Mouse (Mus musculus) B cell, adult 2 months (primary cell): ENCODE results near the gene Fbln5.

ENCODE experiments used
- DNase-seq, 2 experiments: peaks; one replicate each; pipeline ENCODE4 v3.0.0; 2022

Gene Fbln5

GRCm38 (mm10) chr12:101818608-101819370 lies at the start of gene Fbln5:
Fbln5 (minus strand) TSS chr12:101819055.
- DNase-seq, result peak; percentile 3 to 4

GRCm38 (mm10) chr12:101862286-101862964 lies 43.6 kb upstream of the Fbln5 start:
- no peak for DNase-seq

- DNase-seq, result no peak
Measured at GRCm38 (mm10) chr12:101860256-101860655, 41.4 kb upstream of the Fbln5 start.

DNA sequence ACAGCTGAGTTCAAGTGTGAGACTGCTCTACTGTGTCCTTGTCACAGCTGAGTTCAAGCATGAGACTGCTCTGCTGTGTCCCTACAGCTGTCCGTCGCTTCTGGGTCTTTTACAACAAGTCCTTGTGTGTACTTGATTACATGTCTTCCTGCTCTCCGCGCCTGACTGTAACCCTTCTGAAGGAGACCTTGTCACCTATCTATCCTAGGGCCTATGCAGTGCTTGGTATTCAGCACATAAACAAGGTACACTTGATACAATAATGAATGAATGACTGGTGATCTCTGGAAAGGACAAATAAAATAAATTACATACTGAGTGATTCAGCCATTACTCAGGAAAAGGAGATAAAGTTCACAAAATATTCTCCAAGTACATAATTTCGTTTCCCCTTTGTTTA lies 39.2 kb upstream of the Fbln5 start:
- DNase-seq, result no peak

- DNase-seq, result no peak
Measured at GRCm38 (mm10) chr12:101854336-101854735, 35.5 kb upstream of the Fbln5 start.

DNA sequence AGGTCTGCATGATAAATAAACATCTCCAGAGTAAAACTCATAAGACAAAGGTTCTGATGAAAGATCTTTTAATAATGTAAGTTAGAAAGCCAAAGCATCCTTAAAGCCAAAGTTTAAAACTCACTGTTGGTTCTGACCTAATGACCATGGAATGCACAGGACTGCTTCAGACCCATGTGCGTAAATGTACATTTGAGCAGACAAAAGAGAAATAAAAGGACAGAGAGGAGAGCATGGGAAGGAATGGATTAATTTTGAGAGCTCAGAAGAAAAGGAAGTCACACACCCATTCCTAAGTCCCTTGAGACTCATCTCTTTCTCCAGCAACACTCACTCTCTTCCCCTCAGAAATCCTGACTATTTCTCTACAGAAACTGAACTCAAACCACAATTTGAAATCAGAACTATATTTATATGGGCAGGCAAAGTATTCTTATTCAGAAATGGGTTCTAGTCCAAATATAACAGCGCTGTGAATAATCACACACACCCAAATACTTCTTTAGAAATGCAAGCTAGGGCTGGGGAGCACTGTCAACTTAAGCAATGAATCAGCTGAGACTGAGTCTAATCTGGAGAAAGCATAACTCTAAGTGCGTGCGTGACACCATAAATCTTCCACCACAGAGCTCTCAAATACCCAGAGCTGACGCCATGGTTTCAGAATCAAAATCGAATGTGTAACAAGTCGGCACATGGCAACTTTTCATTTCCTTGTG lies 33.1 kb upstream of the Fbln5 start:
- DNase-seq, result no peak

DNA sequence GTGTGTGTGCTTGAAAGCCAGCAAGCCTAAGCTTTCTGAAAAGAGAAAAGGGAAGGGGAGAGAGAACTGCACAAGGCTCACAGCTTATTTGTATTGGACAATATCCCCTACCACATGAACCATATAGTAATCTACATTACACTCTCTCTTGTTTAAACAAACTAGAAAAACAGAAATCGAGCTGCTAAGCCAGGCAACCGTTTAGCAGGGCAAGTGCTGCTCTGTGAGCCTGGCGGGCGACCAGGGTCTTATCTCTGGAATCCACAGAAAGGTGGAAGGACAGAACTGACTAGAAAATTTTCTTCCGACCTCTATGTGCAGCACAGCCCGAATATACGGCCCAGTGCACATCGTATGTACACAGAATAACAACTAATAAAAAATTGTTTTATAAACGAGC lies 32.5 kb upstream of the Fbln5 start:
- DNase-seq, result no peak

- DNase-seq, result no peak
Measured at GRCm38 (mm10) chr12:101836546-101837274, 17.9 kb upstream of the Fbln5 start.

DNA sequence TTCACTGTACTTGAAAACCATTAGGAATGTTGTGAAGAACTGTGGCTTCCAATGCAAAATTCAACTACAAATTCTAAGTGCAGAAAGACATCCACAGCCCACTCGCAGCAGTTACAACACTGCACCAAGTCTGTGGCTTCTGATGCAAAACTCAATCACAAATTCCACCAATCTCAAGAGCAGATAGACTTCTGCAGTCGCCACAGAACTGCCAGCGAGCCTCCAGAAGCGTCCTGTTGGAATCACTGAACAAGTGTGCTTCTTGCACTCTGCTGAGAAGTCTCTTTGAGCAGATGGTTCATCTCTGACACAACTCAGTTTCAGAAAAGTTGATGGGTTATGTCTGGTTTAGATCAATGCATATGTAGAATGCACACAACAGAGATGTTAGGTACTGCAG lies 15.9 kb upstream of the Fbln5 start:
- DNase-seq, result no peak

GRCm38 (mm10) chr12:101833776-101834175 lies 14.9 kb upstream of the Fbln5 start:
- no peak for DNase-seq

- no peak for DNase-seq
Measured at GRCm38 (mm10) chr12:101833115-101833506, 14.3 kb upstream of the Fbln5 start.

DNA sequence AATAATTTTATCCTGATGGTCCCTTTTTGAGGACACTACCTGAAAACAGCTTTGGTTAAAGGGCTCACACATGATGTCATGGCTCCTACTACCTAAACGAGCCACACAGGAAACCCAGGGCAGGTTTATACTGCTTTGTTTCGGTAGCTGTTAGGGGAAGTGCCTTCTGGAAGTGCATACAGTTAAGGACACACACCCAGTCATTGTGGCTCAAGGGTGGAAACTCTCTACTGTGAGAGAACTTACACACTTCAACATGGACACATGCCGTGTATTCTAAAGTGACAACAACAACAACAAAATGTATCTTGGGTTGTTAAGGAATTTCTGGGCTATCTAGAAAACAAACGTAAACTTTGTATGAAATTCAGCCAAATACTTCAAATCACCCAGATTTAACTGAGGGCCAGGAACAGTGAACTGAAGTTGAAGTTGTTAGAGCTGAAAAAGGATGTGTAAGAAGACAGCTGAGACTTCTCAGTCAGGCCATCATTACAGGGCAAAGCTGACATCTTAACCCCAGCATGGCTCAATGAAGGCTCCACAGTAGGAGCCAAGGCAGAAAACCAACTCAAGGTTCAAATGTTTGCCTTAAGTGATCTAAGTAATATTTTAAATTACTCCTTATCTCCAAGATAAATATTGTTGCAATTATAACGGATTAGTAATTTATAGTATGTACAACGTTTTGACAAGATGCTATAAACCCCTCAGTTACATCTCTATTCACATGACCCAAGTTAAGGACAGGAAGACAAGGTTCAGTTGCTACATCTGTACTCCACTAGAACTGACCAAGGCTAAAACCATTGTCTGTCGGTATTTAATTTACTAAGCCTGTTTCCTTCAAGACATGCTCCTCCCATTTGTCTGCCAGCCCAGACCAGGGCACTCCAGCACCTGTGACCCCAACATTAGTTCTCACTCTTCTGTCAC lies 13.6 kb upstream of the Fbln5 start:
- no peak for DNase-seq

GRCm38 (mm10) chr12:101831221-101831620 lies 12.4 kb upstream of the Fbln5 start:
- DNase-seq, result no peak

GRCm38 (mm10) chr12:101823161-101823560 lies 4.3 kb upstream of the Fbln5 start:
- DNase-seq, result no peak

GRCm38 (mm10) chr12:101821596-101821995 lies 2.7 kb upstream of the Fbln5 start:
- DNase-seq, result no peak

DNA sequence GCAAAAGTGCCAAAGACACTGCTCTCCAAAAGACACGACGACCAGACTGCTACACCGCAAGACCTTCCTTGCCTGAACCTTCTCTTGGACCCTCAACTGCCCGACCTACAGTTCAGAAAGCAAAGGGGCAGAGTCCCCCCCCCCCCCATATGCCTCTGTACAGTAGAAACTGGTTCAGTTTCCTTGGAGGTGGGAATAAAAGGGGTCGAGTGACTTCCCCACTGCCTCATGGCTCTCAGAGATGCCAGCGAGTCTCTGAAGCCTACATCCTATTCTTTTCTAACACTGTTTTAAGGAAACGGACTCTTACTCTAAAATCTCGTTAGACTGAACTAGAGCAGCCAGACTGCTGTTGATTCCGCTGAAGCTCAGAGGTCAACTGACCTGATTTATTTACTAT lies 715 bp upstream of the Fbln5 start:
- DNase-seq, result no peak

DNA sequence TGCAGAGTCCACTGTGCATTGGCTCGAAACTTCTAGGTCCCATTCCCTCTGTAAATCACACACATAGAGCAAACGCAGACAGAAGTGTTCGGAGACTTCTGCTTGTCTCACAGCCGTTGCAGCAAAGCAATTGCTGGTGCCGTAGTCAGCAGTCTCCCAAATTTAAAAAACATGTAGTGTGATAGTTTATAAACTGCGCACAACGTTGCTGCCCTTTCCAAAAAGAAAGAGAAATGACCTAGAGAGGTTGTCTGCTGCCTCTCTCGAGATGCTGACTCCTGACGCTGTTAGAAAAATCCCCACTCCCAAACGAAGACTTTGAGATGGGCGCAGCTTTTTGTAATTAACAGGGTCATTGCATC lies 628 bp downstream of the Fbln5 start:
- DNase-seq, result no peak

- DNase-seq, result no peak
Measured at GRCm38 (mm10) chr12:101816810-101817209, 2.0 kb downstream of the Fbln5 start.

DNA sequence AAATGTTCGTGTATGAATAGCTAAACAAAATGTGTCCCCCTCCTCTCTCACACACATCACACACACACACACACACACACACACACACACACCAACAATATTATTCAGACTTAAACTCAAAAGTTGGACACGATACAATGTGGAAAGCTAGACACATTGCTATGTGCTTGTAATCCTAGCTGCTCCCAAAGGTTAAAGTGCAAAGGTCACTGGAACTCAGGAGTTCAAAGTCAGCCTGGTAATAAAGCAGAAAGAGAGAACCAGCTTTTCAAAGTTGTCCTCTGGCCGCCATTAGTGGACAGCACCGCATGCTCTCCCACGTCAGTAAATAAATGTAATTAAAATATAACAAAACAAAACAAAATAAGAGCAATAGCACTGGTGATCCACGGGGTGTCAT lies 3.1 kb downstream of the Fbln5 start:
- DNase-seq, result no peak

- DNase-seq, result no peak
Measured at GRCm38 (mm10) chr12:101814423-101814822, 4.4 kb downstream of the Fbln5 start.

GRCm38 (mm10) chr12:101811181-101811580 lies 7.7 kb downstream of the Fbln5 start:
- no peak for DNase-seq

DNA sequence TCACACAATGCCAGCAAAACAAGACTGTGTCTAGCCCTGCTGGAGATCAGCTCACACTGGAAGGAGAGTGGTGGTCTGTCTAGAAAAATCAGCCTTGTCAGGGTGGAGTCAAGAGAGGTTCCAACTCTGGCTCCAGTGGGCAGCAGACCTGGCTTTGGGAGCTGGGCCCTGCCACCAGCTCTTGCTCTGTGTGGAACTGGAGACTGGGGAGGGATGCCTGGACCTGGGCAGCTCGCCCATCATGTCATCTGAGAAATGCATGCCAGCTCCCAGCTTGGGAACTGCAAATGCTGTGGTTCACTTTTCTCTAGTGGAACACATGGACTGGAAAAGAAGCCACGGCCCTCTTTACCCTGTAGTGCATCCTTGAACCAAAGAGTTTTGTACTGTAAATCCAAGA lies 8.3 kb downstream of the Fbln5 start:
- DNase-seq, result no peak
